Mouse (Mus musculus): ENCODE results near the gene Gm26566.

Gm26566 gene

DNA sequence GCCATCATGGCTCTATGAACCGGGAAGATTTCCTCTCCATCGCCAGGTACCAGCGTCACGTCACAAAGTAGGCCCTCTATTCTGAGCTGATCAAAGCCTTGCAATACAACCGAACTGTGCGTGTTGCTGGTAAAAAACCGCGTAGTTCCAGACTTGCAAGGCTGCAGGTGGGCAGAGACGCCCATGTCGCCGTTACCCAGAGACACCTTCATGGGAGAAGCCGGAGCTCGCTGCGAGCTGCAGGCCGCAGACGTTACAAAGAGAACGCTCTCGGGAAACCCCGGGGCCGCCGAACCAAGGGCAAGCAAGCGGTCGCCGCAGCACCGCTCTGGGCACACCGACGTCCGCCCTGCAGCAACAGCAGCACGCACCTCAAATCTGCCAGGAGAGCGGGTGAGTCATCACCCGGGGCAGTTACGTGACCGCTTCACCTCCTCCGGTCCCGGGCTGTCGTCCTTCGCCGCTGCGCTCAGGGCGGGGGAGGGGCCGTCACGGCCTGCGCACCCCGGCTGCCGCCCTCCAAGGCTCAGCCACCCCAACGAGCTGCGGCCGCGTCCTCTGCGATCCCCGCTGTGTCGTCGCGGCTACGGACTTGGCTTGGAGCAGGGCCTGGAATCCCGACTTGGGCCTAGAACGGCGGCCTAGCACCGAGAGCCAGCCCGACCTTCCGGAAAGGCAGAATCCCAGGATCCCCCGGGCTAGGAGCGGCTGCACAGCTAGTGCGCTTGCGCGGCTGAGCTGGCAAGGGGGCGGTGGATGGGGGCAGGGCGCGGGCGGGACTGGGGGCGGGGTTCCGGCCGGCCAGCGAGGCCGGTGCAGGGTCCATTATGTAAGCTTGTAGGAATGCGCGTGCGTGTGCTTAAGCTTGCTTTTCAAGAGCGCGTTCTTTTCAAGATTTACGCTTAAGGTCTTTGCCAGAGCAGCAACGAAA lies at the start of gene Gm26566, which contains the start of gene Klhl9:
Gene Gm26566 (plus strand): TSS at position 15 of the 931 bp plus-strand sequence.
Gene Klhl9 (minus strand): TSS at position 675 of the 931 bp plus-strand sequence.
- DNase-seq: peak; percentile 94

- DNase-seq: no peak
Measured at GRCm38 (mm10) chr4:88676824-88677223, 44.8 kb upstream of the Gm26566 start, which contains the start of gene Ifna16. Ifna16 (minus strand) TSS chr4:88676924.

- DNase-seq: no peak
Measured at GRCm38 (mm10) chr4:88680362-88680761, 41.2 kb upstream of the Gm26566 start.

DNA sequence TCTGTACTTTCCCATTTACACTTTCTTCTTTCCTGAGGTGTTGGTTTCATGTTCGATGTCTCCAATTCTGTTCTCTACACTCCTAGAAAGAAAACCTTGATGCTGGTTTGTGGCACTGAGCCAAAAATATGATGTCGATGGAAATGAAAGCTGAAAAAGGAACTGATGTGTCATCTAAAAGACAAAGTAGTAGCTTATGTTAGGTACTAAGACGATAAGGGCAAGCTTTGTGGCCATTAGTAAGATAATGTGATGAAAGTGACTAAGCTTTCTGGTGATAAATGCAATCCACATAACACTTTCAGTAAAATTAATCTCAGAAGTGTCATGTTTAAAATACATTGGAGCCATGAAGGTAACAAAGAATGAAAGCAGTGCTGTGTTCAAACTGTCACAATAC lies 40.3 kb upstream of the Gm26566 start:
- DNase-seq: no peak

DNA sequence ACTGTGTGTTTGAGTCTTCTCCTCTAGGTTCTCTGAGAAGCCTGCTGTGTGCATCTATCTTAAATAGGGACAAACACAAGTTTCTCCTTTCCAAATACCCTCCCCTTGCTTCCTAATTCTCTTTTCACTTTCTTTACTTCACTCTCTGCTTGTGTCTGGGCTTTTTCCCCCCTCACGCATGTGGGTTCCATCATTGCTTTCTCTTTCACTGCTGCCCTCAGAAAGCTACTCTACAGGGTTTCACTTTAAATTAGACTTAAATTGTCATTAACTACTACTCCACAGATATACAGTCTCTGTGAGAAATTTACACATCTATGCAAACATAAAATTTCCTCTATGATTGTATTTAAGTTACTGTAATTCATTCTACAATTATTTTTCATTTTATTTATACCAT lies 37.8 kb upstream of the Gm26566 start, which contains the start of gene Ifna2:
Gene Ifna2 (minus strand): TSS at position 101 of the 400 bp plus-strand sequence.
- DNase-seq: no peak

GRCm38 (mm10) chr4:88691259-88691658 lies 30.3 kb upstream of the Gm26566 start, which contains the start of gene Ifnab:
Ifnab (minus strand) TSS chr4:88691359.
- DNase-seq: no peak

DNA sequence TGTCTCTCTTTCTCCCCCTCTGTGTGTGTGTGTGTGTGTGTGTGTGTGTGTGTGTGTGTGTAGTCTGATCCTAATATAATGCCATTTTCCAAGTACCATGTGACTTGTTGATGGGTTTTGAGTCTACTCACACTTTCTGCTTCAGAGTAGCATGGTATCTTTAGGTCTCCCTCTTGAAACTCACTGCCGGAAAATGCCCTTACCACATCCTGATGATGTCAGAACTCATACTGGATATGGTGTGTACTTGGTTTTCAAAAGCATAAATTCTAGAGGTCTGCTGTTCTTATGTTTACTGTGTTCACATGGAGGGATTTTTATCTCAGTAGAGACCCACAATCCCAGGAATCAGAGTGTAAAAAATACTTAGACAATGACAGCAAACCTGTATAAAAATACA lies 29.1 kb upstream of the Gm26566 start:
- DNase-seq: no peak

GRCm38 (mm10) chr4:88693392-88693791 lies 28.2 kb upstream of the Gm26566 start:
- DNase-seq: no peak

DNA sequence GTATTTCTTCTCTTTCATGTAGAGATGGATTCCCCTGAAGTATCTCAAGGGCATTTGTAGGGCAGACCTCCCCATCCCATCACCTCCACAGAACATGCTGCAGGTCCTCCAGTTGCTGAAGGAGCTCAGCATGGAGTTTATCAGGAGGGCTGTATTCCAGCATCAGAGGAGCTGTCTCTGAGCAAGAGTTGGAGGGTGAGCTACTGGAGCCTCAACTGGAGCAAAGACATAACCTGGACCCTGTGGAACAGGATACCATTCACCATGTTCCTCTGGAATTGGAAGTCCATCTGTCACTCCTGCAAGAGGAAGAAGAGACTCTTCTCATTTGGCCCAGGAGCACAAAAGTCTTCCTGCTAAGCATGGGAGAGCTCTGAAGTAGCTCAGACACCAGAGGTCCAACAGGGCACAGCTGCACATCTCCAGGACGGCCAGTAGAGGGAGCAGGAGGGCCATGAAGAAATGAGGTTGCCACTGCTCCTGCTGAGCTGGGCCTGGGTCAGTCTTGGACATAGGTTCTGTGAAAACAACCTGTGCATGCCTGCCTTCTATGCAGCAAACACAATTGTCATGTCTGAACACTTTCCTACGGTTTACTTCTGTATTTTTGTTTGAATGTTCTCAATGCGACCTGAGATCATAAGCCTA lies 25.2 kb upstream of the Gm26566 start:
- peak; percentile 74 for DNase-seq

GRCm38 (mm10) chr4:88697108-88697507 lies 24.5 kb upstream of the Gm26566 start:
- DNase-seq: no peak

GRCm38 (mm10) chr4:88697753-88698152 lies 23.9 kb upstream of the Gm26566 start:
- DNase-seq: no peak

DNA sequence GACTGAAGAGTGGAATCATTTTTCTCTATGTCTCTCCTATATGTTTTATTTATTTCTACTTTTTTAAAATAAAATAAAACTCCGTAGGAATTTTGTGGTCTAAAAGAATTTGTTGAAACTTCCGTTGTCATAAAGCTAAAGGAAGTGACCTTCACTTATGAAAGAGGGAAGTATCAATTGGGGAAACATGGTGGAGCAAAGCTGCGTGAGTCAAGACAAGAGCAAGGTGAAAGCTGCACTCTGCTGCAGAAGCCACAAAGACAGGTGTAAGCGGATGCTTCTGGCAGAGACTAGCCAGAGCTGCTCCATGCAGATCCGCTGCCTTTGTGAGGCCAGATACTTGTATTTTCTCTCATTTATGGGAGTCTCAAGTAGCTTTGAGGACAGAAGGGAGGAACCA lies 22.8 kb upstream of the Gm26566 start:
- no peak for DNase-seq

DNA sequence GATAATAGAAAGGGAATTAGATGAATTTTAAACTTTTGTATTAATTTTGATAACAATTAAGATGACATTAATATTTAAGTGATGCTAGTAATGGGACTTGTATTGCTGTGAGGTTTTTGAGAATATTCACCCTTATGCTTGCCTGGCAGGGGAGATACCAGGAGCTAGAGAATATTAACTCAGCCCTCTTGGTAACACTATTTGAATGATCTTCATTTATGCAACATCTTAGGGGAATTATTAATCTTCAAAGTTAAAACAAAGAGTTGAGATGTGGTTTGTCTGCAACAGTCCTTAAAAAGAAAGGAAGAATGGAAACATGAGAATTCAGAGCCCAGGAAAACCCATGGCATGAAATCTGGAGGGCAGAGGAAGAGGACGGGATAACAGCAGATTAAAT lies 22.3 kb upstream of the Gm26566 start:
- DNase-seq: no peak

- DNase-seq: no peak
Measured at GRCm38 (mm10) chr4:88705924-88706323, 15.7 kb upstream of the Gm26566 start.

- no peak for DNase-seq
Measured at GRCm38 (mm10) chr4:88707128-88707826, 14.3 kb upstream of the Gm26566 start.

GRCm38 (mm10) chr4:88714281-88714680 lies 7.3 kb upstream of the Gm26566 start:
- DNase-seq: no peak

DNA sequence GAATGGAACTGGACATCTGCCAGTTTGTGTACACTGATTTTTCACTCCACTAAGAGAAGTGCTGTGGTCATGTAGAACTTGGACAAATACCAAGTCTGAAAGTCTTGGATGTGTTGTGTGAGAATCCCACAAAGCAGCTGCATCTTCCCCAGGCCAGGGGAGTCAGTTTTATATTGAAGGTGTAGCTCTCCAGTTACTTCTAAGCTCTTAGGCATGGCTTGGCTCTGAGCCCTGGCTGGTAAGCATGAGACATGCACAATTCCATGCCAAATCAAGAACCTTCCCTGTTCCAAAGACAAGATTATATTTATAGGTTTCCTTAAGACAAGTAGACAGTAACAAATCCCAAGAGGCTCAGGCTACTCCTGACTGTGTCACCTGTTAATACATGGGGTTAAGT lies 6.5 kb upstream of the Gm26566 start:
- no peak for DNase-seq

DNA sequence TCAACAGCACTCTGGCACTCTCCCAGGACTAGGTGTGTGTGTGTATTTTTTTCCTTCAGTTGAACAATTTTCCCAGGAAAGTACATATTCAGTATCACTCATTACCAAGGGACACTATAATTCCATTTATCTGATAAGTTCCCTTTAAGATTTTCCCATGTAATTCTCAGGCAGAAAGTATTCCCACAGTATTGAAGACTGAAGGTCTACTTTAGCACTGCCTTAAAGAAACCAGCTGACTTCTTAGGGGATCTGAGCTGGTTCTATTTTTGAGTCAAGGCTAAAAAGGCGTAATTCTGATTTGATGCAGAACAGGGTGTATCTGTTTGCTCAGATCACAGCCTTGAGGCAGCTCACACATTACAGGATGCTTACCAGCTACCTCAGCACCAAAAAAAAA lies 2.9 kb upstream of the Gm26566 start:
- no peak for DNase-seq

DNA sequence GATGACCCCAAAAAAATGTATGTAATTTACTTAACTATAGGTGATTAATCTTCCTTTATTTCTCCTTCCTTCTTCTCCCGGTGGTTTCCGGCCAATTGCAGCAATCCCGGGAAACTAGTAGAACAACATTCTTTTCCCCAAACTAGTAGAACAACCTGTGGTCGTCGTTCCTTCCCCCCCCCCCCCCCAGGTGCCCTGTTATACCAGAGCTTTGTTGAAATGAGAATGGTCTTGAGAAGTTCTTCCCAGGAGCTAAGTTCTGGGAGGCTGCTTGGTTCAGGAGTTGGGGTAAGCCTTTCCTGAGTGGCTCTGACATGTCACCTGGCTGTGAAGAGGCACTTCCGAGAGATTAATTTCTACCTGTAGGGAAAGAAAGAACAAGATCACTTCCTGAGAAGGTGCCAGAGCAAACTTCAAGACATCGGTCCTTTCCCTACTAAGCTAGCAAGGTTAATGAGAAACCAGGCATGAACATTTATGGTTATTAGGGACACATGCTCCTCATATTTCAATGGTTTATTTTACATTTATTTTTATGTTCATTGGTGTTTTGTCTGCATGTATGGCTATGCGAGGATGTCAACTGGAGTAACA lies 2.0 kb downstream of the Gm26566 start:
- peak; percentile 31 for DNase-seq

GRCm38 (mm10) chr4:88726727-88727126 lies 5.1 kb downstream of the Gm26566 start:
- no peak for DNase-seq

DNA sequence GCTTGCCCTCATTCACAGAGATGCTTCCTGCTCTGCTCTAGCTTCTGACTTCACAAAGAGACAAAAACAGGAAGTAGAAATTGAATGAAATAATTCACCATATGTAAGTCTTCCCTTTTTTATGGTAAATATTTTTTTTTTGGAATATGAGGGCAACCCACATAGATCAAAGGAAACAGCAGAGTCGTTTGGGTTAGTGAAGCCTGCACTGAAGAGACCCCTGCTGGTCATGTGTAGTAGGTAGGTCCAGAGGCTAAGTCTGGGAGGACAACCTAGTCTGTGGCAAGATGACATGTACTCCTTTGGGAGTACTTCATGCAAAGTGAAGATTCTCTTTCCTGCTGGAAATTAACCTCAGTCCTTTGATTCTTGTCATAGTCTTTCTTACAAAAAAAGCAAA lies 5.7 kb downstream of the Gm26566 start:
- peak; percentile 41 for DNase-seq

DNA sequence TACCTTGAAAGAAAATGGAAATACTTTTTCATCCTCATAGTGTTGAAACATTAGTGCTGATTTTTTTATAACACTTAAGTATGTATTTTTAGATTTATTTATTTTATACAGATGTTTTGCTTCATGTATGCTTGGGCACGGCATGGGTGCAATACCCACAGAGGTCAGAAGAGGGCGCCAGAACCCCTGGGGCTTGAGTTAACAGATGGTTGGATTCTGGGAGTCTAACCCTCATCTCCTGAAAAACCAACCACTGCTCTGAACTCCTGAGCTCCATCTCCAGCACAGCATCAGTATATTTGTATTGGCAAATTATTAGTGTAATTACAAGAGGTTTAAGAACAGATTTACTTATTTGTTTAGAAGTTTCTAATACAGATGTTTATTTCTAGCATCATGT lies 16.9 kb downstream of the Gm26566 start:
- peak; percentile 82 for DNase-seq

GRCm38 (mm10) chr4:88739036-88739435 lies 17.4 kb downstream of the Gm26566 start:
- no peak for DNase-seq
